Mouse (Mus musculus) monocyte, adult 5-6 weeks (primary cell): Measurements from ENCODE around the gene Zbtb34. TPM values are rescaled to one million over a fixed set of nuclear protein-coding genes. Genes with fewer than 3 reads are reported as not detected.
A peak's percentile ranks its signal among the peaks of the same experiment; 100 is the strongest.

ENCODE experiments used
- ATAC-seq: fragments of 153-309, 156-312 bp; replicated peaks from 2 replicates; pipeline ENCODE4 v1.8.0; 2017; ENCODE audit warnings: mild to moderate bottlenecking; ENCODE audit not compliant: low TSS enrichment, insufficient number of reproducible peaks, severe bottlenecking, poor library complexity, low FRiP score
- total RNA-seq: library from RNA; stranded (forward); fragments of 200-1000, 200-491, 200-594 nt; gene quantifications from 3 replicates; pipeline ENCODE4 v1.2.3, GENCODE M21; 2017

Gene Zbtb34
- total RNA-seq, result 5.4 to 9.3 TPM (median 6.6 TPM) in 3 replicates

GRCm38 (mm10) chr2:33430771-33431699 lies at the start of gene Zbtb34:
TSS of gene Zbtb34 (minus strand) at chr2:33431324.
- ATAC-seq, result peak; percentile 51; the same call in 1 of the 2 replicates

GRCm38 (mm10) chr2:33477961-33478755 lies 47.0 kb upstream of the Zbtb34 start:
- no peak for ATAC-seq

- no peak for ATAC-seq
Measured at GRCm38 (mm10) chr2:33475961-33476360, 44.8 kb upstream of the Zbtb34 start.

GRCm38 (mm10) chr2:33468466-33469097 lies 37.5 kb upstream of the Zbtb34 start, which contains the start of gene Zbtb43:
TSS of gene Zbtb43 (minus strand) at chr2:33468559.
- peak; percentile 98 for ATAC-seq

GRCm38 (mm10) chr2:33467546-33468465 lies 36.7 kb upstream of the Zbtb34 start:
- no peak for ATAC-seq

GRCm38 (mm10) chr2:33465966-33466365 lies 34.8 kb upstream of the Zbtb34 start:
- no peak for ATAC-seq

- no peak for ATAC-seq
Measured at GRCm38 (mm10) chr2:33465215-33465614, 34.1 kb upstream of the Zbtb34 start.

GRCm38 (mm10) chr2:33462066-33462465 lies 30.9 kb upstream of the Zbtb34 start:
- ATAC-seq, result no peak

- no peak for ATAC-seq
Measured at GRCm38 (mm10) chr2:33461066-33461465, 29.9 kb upstream of the Zbtb34 start.

GRCm38 (mm10) chr2:33459660-33460059 lies 28.5 kb upstream of the Zbtb34 start:
- no peak for ATAC-seq

GRCm38 (mm10) chr2:33456696-33457095 lies 25.6 kb upstream of the Zbtb34 start:
- ATAC-seq, result no peak

GRCm38 (mm10) chr2:33456242-33456641 lies 25.1 kb upstream of the Zbtb34 start:
- no peak for ATAC-seq

GRCm38 (mm10) chr2:33455350-33455749 lies 24.2 kb upstream of the Zbtb34 start:
- ATAC-seq, result no peak

GRCm38 (mm10) chr2:33454816-33455215 lies 23.7 kb upstream of the Zbtb34 start:
- no peak for ATAC-seq

- no peak for ATAC-seq
Measured at GRCm38 (mm10) chr2:33453476-33453875, 22.4 kb upstream of the Zbtb34 start.

- ATAC-seq, result no peak
Measured at GRCm38 (mm10) chr2:33452721-33453120, 21.6 kb upstream of the Zbtb34 start.

- ATAC-seq, result no peak
Measured at GRCm38 (mm10) chr2:33452140-33452539, 21.0 kb upstream of the Zbtb34 start.
